Mouse (Mus musculus): ENCODE results near the gene Fkbp9. TPM values are rescaled to one million over a fixed set of nuclear protein-coding genes. Genes with fewer than 3 reads are reported as not detected.
A peak's percentile ranks its signal among the peaks of the same experiment; 100 is the strongest.

Fkbp9 gene
- polyA plus RNA-seq, 1 experiment = 211 TPM

DNA sequence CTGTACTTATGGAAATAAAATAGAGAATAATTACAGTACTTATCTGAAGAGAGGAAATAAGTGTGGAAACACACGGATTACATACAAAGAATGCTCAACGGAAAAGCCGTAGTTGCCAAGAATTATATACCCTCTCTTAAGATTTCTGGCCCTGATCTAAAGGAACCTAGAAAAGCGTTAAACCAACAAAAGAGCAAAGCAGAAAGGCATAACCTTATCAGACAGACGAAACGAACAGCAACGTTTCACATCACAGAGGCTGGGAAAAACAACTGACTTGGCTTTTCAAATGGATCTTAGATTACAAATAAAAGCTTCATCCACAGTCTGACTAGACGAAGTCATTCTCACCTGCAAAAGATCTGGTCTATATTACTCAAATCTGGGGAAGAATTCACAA is 35.6 kb upstream of the Fkbp9 start:
- Histone ChIP-seq H3K27me3 (ENCODE audit: control insufficient read depth, insufficient read depth, low read length, poor library complexity, severe bottlenecking) (no peaks in the 10 kb centered on the region), H3K9me3 (replicated peaks; ENCODE audit: control insufficient read depth, insufficient read depth, low read length, poor library complexity, severe bottlenecking) (no peaks in the 10 kb centered on the region), H3K27ac (ENCODE audit: insufficient read depth, low read length) (peak overlapping the region; percentile 55), H3K4me1 (ENCODE audit: control insufficient read depth, insufficient read depth, low read length) (peaks cover 7% of the 10 kb centered on the region), H3K9ac (ENCODE audit: low read depth, poor library complexity, severe bottlenecking) (peak overlapping the region; percentile 97), H3K36me3 (ENCODE audit: control insufficient read depth, insufficient read depth, low read length, poor library complexity, severe bottlenecking) (no peaks in the 10 kb centered on the region), H3K4me3 (ENCODE audit: low read depth, low read length) (peak overlapping the region; percentile 84)
- TF ChIP-seq EP300 (IDR thresholded peaks at IDR 0.05; ENCODE audit: insufficient read depth, low read depth, low read length) (no peak), CTCF (IDR thresholded peaks at IDR 0.05; ENCODE audit: low read depth, low read length) (no peak), POLR2A (IDR thresholded peaks at IDR 0.05; ENCODE audit: insufficient read depth, low read length) (no peak)

DNA sequence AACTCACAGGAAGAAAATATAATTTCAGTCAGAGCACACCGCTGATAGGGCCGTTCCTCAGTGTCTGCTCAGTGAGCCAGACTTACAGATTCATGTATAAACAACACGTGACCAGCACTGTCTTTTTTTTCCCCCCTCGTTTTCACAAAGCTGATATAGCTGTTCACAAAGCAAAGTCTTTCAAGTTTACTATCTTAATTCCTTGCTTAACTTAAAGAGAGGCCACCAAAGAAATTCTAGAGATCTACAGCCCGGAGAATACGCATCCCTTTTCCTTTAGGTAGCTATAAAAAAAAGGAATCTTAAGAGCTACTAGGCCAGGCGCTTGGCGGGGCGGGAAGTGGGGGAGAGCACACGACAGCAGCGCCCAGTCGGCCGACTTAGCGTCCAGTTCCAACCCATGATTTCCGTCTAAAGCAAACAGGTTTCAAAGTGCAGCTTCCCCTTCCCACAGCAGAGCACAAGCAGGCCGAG is 35.2 kb upstream of the Fkbp9 start:
- no peaks in the 10 kb centered on the region for H3K27me3 ChIP-seq (ENCODE audit: control insufficient read depth, insufficient read depth, low read length, poor library complexity, severe bottlenecking)
- peak overlapping the region; percentile 55 for H3K27ac ChIP-seq (ENCODE audit: insufficient read depth, low read length)
- peak overlapping the region; percentile 84 for H3K4me3 ChIP-seq (ENCODE audit: low read depth, low read length)
- peaks cover 8% of the 10 kb centered on the region for H3K4me1 ChIP-seq (ENCODE audit: control insufficient read depth, insufficient read depth, low read length)
- H3K9me3 ChIP-seq (replicated peaks; ENCODE audit: control insufficient read depth, insufficient read depth, low read length, poor library complexity, severe bottlenecking) = no peaks in the 10 kb centered on the region
- H3K9ac ChIP-seq (ENCODE audit: low read depth, poor library complexity, severe bottlenecking) = peak overlapping the region; percentile 97
- H3K36me3 ChIP-seq (ENCODE audit: control insufficient read depth, insufficient read depth, low read length, poor library complexity, severe bottlenecking) = no peaks in the 10 kb centered on the region
- TF ChIP-seq EP300 (IDR thresholded peaks at IDR 0.05; ENCODE audit: insufficient read depth, low read depth, low read length) = no peak
- TF ChIP-seq POLR2A (IDR thresholded peaks at IDR 0.05; ENCODE audit: insufficient read depth, low read length) = no peak
- no peak for TF ChIP-seq CTCF (IDR thresholded peaks at IDR 0.05; ENCODE audit: low read depth, low read length)

DNA sequence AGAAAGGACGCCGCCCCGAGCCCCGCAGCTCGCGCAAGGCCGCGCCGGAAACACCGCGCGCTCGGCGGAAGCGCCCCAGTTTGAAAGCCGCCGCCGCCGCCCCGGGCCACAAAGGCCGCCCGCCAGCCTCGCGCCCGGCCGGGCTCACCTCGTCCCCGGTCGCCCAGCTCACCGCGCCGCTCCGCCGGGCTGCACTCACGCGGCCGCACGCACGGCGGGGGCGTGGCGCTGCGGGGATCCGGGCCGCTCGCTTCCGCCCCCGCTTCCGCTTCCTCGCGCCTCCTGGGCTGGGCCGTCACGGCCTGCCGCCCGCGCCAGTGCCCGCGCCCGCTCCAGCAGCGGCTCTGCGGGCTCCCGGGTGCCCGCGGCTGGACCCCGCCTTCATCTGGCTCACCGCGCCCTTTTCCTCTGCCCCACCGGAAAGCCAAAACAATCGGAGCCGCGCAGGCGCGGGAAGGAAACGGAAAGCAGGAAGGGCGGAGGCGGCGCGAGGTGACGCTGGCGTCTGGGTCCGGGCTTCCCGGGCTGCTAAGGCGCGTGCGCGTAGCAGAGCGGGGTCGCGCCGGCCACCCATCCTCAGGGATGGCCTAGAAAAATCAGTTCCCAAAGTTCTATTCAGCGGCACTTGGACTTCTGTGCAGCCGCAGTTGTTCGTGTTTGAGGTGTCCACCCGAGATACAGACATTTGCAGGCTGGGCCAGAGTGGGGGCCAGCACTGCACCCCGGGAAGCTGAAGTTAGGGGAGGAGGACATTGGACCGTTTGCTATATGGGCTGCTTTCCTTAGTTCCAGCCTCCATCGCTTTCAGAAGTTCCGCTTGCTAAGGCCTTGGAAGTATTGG is 34.3 kb upstream of the Fkbp9 start, which contains the start of gene Kbtbd2:
TSS of gene Kbtbd2 (minus strand) at position 503 of the 841 bp plus-strand sequence.
- Histone ChIP-seq H3K27ac (ENCODE audit: insufficient read depth, low read length) (peak within 1 kb of the TSS; percentile 82), H3K27me3 (ENCODE audit: control insufficient read depth, insufficient read depth, low read length, poor library complexity, severe bottlenecking) (no peaks in the 10 kb centered on the region), H3K9me3 (replicated peaks; ENCODE audit: control insufficient read depth, insufficient read depth, low read length, poor library complexity, severe bottlenecking) (no peaks in the 10 kb centered on the region), H3K4me1 (ENCODE audit: control insufficient read depth, insufficient read depth, low read length) (peaks cover 5% of the 10 kb centered on the region), H3K9ac (ENCODE audit: low read depth, poor library complexity, severe bottlenecking) (peak within 1 kb of the TSS; percentile 97), H3K36me3 (ENCODE audit: control insufficient read depth, insufficient read depth, low read length, poor library complexity, severe bottlenecking) (no peaks in the 10 kb centered on the region), H3K4me3 (ENCODE audit: low read depth, low read length) (peak within 1 kb of the TSS; percentile 84)
- TF ChIP-seq POLR2A (IDR thresholded peaks at IDR 0.05; ENCODE audit: insufficient read depth, low read length) (no peak), EP300 (IDR thresholded peaks at IDR 0.05; ENCODE audit: insufficient read depth, low read depth, low read length) (no peak), CTCF (IDR thresholded peaks at IDR 0.05; ENCODE audit: low read depth, low read length) (no peak)

DNA sequence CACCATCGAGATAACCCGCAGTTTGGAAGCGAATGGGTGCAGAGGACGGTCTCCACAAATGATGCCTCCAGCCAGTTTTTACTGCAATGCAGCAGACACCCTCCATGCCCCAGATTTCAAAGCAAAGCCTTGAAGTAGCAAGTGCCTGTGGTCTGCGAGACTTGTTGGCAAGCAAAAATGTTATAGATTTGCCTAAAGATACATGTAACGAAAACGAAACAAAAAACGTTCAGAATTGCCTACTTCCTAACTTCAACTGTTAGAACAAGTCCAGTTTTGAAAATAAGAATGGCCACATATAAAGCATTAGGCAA is 33.8 kb upstream of the Fkbp9 start:
- TF ChIP-seq CTCF (IDR thresholded peaks at IDR 0.05; ENCODE audit: low read depth, low read length) (no peak), EP300 (IDR thresholded peaks at IDR 0.05; ENCODE audit: insufficient read depth, low read depth, low read length) (no peak), POLR2A (IDR thresholded peaks at IDR 0.05; ENCODE audit: insufficient read depth, low read length) (no peak)
- H3K4me1 ChIP-seq (ENCODE audit: control insufficient read depth, insufficient read depth, low read length) = peaks cover 4% of the 10 kb centered on the region
- H3K36me3 ChIP-seq (ENCODE audit: control insufficient read depth, insufficient read depth, low read length, poor library complexity, severe bottlenecking) = no peaks in the 10 kb centered on the region
- peak overlapping the region; percentile 82 for H3K27ac ChIP-seq (ENCODE audit: insufficient read depth, low read length)
- peak overlapping the region; percentile 97 for H3K9ac ChIP-seq (ENCODE audit: low read depth, poor library complexity, severe bottlenecking)
- H3K9me3 ChIP-seq (replicated peaks; ENCODE audit: control insufficient read depth, insufficient read depth, low read length, poor library complexity, severe bottlenecking) = no peaks in the 10 kb centered on the region
- peak overlapping the region; percentile 84 for H3K4me3 ChIP-seq (ENCODE audit: low read depth, low read length)
- H3K27me3 ChIP-seq (ENCODE audit: control insufficient read depth, insufficient read depth, low read length, poor library complexity, severe bottlenecking) = no peaks in the 10 kb centered on the region

DNA sequence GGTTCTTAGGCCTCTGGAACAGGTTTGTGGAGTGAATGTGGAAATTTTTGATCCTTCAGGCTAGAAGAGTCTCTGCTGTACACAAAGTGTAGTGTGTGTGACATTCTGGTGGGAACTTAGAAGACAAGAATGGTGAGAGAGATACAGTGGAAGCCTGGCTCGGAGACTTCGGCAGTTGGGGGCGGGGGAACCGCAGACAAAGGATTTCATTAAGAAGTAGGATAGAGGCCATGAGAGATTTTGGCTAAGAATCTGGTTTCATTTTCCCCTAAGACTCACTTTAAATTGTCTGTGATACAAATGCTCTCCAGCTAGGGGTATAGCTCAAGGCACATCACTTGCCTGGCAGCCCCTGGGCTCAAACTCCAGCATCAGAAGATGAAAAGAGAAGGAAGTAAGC is 26.8 kb upstream of the Fkbp9 start:
- Histone ChIP-seq H3K36me3 (ENCODE audit: control insufficient read depth, insufficient read depth, low read length, poor library complexity, severe bottlenecking) (no peaks in the 10 kb centered on the region), H3K9ac (ENCODE audit: low read depth, poor library complexity, severe bottlenecking) (no peak overlapping the region), H3K27ac (ENCODE audit: insufficient read depth, low read length) (no peak overlapping the region), H3K27me3 (ENCODE audit: control insufficient read depth, insufficient read depth, low read length, poor library complexity, severe bottlenecking) (no peaks in the 10 kb centered on the region), H3K4me1 (ENCODE audit: control insufficient read depth, insufficient read depth, low read length) (peaks cover 2% of the 10 kb centered on the region), H3K4me3 (ENCODE audit: low read depth, low read length) (no peak overlapping the region), H3K9me3 (replicated peaks; ENCODE audit: control insufficient read depth, insufficient read depth, low read length, poor library complexity, severe bottlenecking) (no peaks in the 10 kb centered on the region)
- no peak for TF ChIP-seq CTCF (IDR thresholded peaks at IDR 0.05; ENCODE audit: low read depth, low read length)

DNA sequence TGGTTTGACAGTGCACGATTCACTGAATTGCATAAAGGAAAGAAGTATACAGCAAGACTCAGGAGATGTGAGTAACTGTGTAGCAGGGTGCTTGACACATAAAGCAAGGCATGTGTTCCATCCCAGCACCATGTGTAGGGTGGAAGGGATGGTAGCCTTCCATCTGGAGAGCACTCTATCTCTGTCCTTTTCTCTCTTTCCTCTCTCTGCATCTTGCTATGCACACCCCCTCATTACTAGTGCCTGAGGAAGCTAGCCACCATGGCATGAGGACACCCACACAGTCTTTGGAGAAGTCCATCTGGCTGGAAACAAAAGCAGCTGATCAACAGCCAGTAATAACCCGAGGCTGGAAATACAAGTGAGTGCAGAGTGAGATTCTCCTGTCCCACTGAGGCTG is 25.7 kb upstream of the Fkbp9 start:
- no peaks in the 10 kb centered on the region for H3K36me3 ChIP-seq (ENCODE audit: control insufficient read depth, insufficient read depth, low read length, poor library complexity, severe bottlenecking)
- no peak overlapping the region for H3K9ac ChIP-seq (ENCODE audit: low read depth, poor library complexity, severe bottlenecking)
- H3K9me3 ChIP-seq (replicated peaks; ENCODE audit: control insufficient read depth, insufficient read depth, low read length, poor library complexity, severe bottlenecking) = no peaks in the 10 kb centered on the region
- peaks cover 2% of the 10 kb centered on the region for H3K4me1 ChIP-seq (ENCODE audit: control insufficient read depth, insufficient read depth, low read length)
- no peak overlapping the region for H3K4me3 ChIP-seq (ENCODE audit: low read depth, low read length)
- TF ChIP-seq EP300 (IDR thresholded peaks at IDR 0.05; ENCODE audit: insufficient read depth, low read depth, low read length) (no peak), POLR2A (IDR thresholded peaks at IDR 0.05; ENCODE audit: insufficient read depth, low read length) (no peak), CTCF (IDR thresholded peaks at IDR 0.05; ENCODE audit: low read depth, low read length) (no peak)
- no peaks in the 10 kb centered on the region for H3K27me3 ChIP-seq (ENCODE audit: control insufficient read depth, insufficient read depth, low read length, poor library complexity, severe bottlenecking)
- no peak overlapping the region for H3K27ac ChIP-seq (ENCODE audit: insufficient read depth, low read length)
